Mouse (Mus musculus) intestine, postnatal 0 days (tissue): ENCODE results near the gene Tbca. TPM values are rescaled to one million over a fixed set of nuclear protein-coding genes. Genes with fewer than 3 reads are reported as not detected.

ENCODE experiments used
- ATAC-seq: fragments of 200-750 bp; cut with Nextera tagmentation; 2 replicates; pipeline ENCODE4 v1.8.0; 2017; ENCODE audit warnings: mild to moderate bottlenecking, moderate TSS enrichment, moderate library complexity
- H3K27ac ChIP-seq: fragments of 300-500 bp; sonication (generic); 2 replicates; pipeline ENCODE4 v1.5.1; 2014; ENCODE audit warnings: mild to moderate bottlenecking, low read depth, low read length, moderate library complexity
- H3K27me3 ChIP-seq: fragments of 300-500 bp; sonication (generic); replicated peaks from 2 replicates; pipeline ENCODE4 v1.6.1; 2014; ENCODE audit warnings: low read length, mixed read lengths; ENCODE audit not compliant: control insufficient read depth, insufficient read depth
- H3K36me3 ChIP-seq: fragments of 300-500 bp; sonication (generic); 2 replicates; pipeline ENCODE4 v1.6.1; 2014; ENCODE audit warnings: mild to moderate bottlenecking, moderate library complexity; ENCODE audit not compliant: control insufficient read depth, insufficient read depth
- H3K4me1 ChIP-seq: fragments of 300-500 bp; sonication (generic); replicated peaks from 2 replicates; pipeline ENCODE4 v1.6.1; 2014; ENCODE audit warnings: antibody characterized with exemption, low read length, mixed read lengths; ENCODE audit not compliant: control insufficient read depth, insufficient read depth
- H3K4me2 ChIP-seq: fragments of 300-500 bp; sonication (generic); replicated peaks from 2 replicates; pipeline ENCODE4 v1.6.1; 2014; ENCODE audit warnings: low read depth, mild to moderate bottlenecking, moderate library complexity
- H3K4me3 ChIP-seq: fragments of 300-500 bp; sonication (generic); 2 replicates; pipeline ENCODE4 v1.5.1; 2014; ENCODE audit warnings: low read depth, low read length
- H3K9ac ChIP-seq: fragments of 300-500 bp; sonication (generic); 2 replicates; pipeline ENCODE4 v1.6.1; 2014; ENCODE audit warnings: mild to moderate bottlenecking, low read depth, low read length
- H3K9me3 ChIP-seq: fragments of 300-500 bp; sonication (generic); 2 replicates; pipeline ENCODE4 v1.6.1; 2016; ENCODE audit warnings: mixed run types; ENCODE audit not compliant: control insufficient read depth
- CTCF ChIP-seq: sonication (generic); IDR thresholded peaks from 2 replicates; pipeline ENCODE4 v1.5.1; 2016; ENCODE audit warnings: low read depth, mild to moderate bottlenecking, control low read depth, antibody characterized with exemption, moderate library complexity
- WGBS: fragments of 180-500 bp; shearing (Covaris S2); extraction: QIAGEN DNeasy Blood & Tissue Kit; methylation state at CpG from one replicate; pipeline ENCODE4 v1.1.7; 2014; 5-methylcytosine and 5-hydroxymethylcytosine counted together
- polyA plus RNA-seq: library from polyadenylated mRNA; unstranded; fragments of >200 nt; fragmentation: Nextera tagmentation; extraction: Ambion mirVana; gene quantifications from 2 replicates; pipeline ENCODE4 v1.2.1, GENCODE M21; 2015

Gene Tbca
- polyA plus RNA-seq, 1 experiment from 2014 or later, result 387 TPM

DNA sequence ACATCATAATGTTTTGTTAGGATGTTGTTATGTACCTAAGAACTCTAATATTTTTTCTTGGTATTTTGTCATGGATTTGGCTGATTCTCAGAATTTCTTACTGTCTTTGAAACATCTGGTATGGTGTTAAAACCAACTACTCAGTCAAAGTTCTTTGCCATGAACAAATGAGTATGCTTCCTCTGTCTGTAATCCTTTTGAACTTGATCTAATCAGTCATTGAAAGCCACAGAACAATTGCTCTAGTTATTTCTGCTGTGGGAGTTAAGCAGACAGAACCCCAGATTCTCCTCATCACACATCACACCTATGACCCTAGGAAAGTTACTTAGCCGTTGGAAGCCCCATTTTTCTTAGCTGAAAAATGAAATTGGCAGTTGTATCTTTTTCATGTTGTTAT lies 6.0 kb downstream of the Tbca start:
- Histone ChIP-seq H3K27ac (no peak overlapping the region), H3K9me3 (no peaks in the 10 kb centered on the region), H3K4me1 (0 out of 2 replicates have a peak, but pooled peaks cover 5% of the 10 kb centered on the region), H3K36me3 (no peaks in the 10 kb centered on the region), H3K9ac (no peak overlapping the region), H3K27me3 (no peaks in the 10 kb centered on the region), H3K4me2 (no peak overlapping the region), H3K4me3 (no peak overlapping the region)
- 55% methylated on average over 1 of the region's 1 CpGs for WGBS
- TF ChIP-seq CTCF, result no peak
- ATAC-seq, result no peak

DNA sequence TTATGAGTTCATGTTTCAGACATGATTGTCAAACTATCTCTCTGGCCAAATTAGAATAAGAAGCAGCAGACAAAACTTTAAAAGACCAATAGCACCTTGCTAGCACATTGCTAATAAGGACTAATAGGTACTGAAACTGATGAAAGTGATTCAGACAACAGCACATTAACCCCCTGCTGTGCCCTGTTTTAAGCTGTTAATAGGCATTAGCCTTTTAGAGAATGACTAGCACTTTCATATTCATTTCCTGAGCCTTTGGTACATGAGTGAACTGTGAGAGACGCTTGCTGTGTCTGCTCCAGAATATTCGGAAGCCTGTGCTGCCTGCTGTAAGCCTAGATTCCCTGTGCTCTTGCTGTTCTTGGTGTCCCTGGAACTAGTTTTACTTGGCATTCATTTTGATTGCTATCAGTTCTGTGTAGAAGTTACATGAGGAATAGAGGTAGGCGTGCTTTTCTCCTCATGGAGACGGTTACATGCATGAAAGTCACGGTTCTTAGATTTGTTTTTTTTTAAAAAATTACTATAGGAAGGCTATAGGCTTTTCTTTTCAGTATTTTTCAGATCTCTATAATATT lies 14.9 kb downstream of the Tbca start:
- H3K36me3 ChIP-seq, result no peaks in the 10 kb centered on the region
- no peak for ATAC-seq
- 89% methylated on average over 5 of the region's 5 CpGs for WGBS

DNA sequence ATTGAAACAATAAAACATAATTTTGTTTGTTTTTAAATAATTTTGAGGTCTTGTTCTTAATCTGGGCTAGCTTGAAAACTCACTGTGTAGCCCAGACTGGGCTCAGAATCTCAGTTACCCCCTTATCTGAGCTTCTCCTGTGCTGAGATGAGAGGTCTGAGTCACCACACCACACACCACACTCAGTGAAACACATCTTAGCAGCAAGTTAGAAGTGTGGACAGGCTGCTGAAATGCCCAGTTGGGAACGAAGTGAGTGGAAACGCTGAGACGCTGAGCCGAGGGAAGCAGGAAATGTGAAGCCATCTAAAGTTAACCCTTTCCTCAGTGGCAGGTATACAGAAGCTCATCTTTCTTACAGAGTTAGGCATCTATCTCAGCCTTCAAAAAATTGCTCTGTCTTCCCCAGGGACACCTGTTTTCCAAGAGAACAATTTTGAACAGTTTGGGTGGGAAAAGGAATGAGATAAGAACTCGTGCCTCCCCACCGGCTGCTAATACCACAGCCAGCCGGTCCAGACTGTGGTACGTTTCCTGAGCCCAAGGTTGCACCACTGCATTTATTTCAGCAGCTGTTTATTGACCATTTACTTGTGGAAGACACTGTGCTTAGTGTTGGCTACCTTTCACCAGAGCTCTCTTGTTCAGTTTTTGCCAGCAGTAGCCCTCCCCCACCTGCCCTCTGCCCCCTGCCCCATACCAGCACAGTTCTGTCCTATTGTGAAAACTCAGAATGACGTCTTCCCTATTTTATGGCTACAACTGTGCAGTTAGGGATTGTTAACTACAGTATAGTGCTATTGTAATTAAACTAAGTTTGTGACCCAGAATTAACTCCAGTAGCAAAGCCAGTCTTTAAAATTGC lies 17.8 kb downstream of the Tbca start:
- H3K27ac ChIP-seq, result peak overlapping the region; percentile 28; the same call in 1 of the 2 replicates
- H3K9ac ChIP-seq, result no peak overlapping the region
- H3K4me3 ChIP-seq, result no peak overlapping the region
- H3K36me3 ChIP-seq, result no peaks in the 10 kb centered on the region
- WGBS, result 19% methylated on average over 9 of the region's 9 CpGs
- 0 out of 2 replicates have a peak overlapping the region, but pooled peaks have one; percentile 9 for H3K4me2 ChIP-seq
- no peak for TF ChIP-seq CTCF
- H3K4me1 ChIP-seq, result 0 out of 2 replicates have a peak, but pooled peaks cover 2% of the 10 kb centered on the region
- H3K9me3 ChIP-seq, result no peaks in the 10 kb centered on the region
- peak; percentile 59 for ATAC-seq
- no peaks in the 10 kb centered on the region for H3K27me3 ChIP-seq

More for the DNA sequence above, 14.9 kb downstream of the Tbca start:
- Histone ChIP-seq H3K4me2 (no peak overlapping the region), H3K9me3 (no peaks in the 10 kb centered on the region), H3K4me1 (no peaks in the 10 kb centered on the region), H3K27ac (no peak overlapping the region), H3K9ac (no peak overlapping the region), H3K27me3 (no peaks in the 10 kb centered on the region), H3K4me3 (no peak overlapping the region)
- no peak for TF ChIP-seq CTCF

DNA sequence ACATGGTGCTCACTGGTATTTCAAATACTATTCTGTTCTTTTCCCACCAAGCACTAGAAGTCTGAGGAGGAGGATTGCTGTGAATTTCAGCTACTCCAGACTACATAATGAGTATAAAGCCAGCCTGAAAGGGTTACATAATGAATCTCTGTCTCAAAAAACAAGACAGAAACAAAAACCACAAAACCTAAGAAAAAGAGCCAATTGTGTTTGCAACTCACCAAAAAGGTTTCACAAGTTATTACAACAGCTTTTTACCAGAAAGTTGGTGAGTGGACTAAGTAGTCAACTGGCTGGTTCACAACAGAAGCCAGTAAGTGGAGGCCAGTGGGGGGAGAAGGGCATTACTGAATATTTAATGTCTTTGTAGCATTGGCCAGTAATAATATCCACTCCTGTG lies 19.9 kb downstream of the Tbca start:
- TF ChIP-seq CTCF, result no peak
- Histone ChIP-seq H3K4me1 (peaks cover 7% of the 10 kb centered on the region; the same call in 1 of the 2 replicates), H3K4me3 (no peak overlapping the region), H3K4me2 (no peak overlapping the region), H3K9ac (no peak overlapping the region), H3K27ac (no peak overlapping the region), H3K36me3 (no peaks in the 10 kb centered on the region), H3K27me3 (no peaks in the 10 kb centered on the region), H3K9me3 (no peaks in the 10 kb centered on the region)
- ATAC-seq, result no peak

DNA sequence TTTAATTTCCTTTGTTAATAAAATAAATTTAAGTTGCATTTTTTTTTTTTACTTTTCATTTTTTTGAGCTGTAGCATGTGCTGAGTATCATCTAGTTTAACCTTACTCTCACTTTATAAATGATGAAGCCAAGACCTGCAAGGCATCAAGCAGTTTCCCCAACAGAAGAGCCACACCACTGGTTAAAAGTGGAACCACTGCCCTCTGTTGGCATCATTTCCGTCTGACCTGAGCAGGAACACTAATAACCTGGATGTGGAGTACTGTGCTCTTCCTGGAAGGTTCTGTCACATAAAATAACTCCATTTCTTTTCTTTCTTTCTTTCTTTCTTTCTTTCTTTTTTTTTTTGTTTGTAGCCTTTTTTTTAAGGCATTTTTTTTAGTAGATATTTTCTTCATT lies 21.0 kb downstream of the Tbca start:
- H3K4me3 ChIP-seq, result no peak overlapping the region
- TF ChIP-seq CTCF, result peak; percentile 58
- H3K9ac ChIP-seq, result no peak overlapping the region
- no peak for ATAC-seq
- H3K27ac ChIP-seq, result no peak overlapping the region
- 60% methylated on average over 1 of the region's 1 CpGs for WGBS
- H3K4me2 ChIP-seq, result no peak overlapping the region
- H3K4me1 ChIP-seq, result peaks cover 7% of the 10 kb centered on the region; the same call in 1 of the 2 replicates
- H3K36me3 ChIP-seq, result no peaks in the 10 kb centered on the region
- H3K27me3 ChIP-seq, result no peaks in the 10 kb centered on the region
- no peaks in the 10 kb centered on the region for H3K9me3 ChIP-seq

DNA sequence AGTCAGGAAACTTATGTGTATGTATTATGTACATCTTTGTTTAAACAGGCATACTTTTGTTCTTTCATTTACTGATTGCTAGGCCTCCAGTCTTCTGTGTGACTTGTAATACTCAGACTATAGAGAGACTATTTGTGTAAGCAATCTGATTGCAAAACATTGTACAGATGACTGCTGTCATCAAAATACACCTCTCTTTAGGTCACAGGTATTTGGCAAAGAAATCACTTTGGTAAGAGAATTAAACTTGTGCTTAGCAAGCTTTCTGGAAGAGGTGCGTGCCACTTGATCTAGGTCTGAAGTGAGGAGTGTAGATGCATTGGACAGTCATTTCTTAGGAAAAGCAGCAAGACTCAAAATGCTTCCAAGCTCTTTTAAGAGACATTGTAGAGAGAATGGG lies 22.7 kb downstream of the Tbca start:
- Histone ChIP-seq H3K4me2 (no peak overlapping the region), H3K36me3 (no peaks in the 10 kb centered on the region), H3K9me3 (no peaks in the 10 kb centered on the region), H3K9ac (no peak overlapping the region), H3K27ac (no peak overlapping the region), H3K4me1 (peaks cover 7% of the 10 kb centered on the region; the same call in 1 of the 2 replicates), H3K27me3 (no peaks in the 10 kb centered on the region), H3K4me3 (no peak overlapping the region)
- 88% methylated on average over 1 of the region's 1 CpGs for WGBS
- TF ChIP-seq CTCF, result no peak
- no peak for ATAC-seq
